Mouse (Mus musculus): Measurements from ENCODE around the gene Timm10. TPM values are rescaled to one million over a fixed set of nuclear protein-coding genes. Genes with fewer than 3 reads are reported as not detected.

Gene Timm10
- polyA plus RNA-seq, 1 experiment from 2014 or later, result 35.8 TPM

DNA sequence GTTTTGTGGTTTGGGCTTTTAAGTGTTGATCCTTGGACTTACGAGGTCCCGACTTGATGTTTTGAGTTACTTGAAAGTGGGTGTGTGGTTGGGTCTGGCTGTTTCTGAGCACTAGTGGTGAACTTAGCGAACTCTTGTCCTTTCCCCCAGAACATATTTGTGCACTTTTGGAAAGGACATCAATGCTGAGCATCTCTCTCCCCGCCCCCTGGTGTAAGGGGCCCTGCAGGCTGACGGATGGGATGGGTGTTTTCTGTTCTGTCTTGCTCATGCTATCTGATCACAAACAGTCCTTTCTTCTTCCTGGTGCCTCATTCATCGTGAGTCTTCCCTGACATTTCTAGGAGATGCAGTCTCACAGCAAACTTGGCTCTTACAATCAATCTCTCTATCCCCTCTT is 16.9 kb downstream of the Timm10 start:
- H3K36me3 ChIP-seq, result 0 out of 2 replicates have a peak, but pooled peaks cover 4% of the 10 kb centered on the region
- H3K27me3 ChIP-seq, result peaks cover 24% of the 10 kb centered on the region
- ATAC-seq (ENCODE audit: low FRiP score, low read depth), result no peak
- H3K4me3 ChIP-seq, result no peak overlapping the region
- H3K27ac ChIP-seq (replicated peaks), result no peak overlapping the region
- no peaks in the 10 kb centered on the region for H3K9me3 ChIP-seq
- H3K4me1 ChIP-seq, result peaks cover 29% of the 10 kb centered on the region
- H3K9ac ChIP-seq (replicated peaks), result no peak overlapping the region
- no peak overlapping the region for H3K4me2 ChIP-seq (replicated peaks)
- 85% methylated on average over 6 of the region's 6 CpGs for WGBS

DNA sequence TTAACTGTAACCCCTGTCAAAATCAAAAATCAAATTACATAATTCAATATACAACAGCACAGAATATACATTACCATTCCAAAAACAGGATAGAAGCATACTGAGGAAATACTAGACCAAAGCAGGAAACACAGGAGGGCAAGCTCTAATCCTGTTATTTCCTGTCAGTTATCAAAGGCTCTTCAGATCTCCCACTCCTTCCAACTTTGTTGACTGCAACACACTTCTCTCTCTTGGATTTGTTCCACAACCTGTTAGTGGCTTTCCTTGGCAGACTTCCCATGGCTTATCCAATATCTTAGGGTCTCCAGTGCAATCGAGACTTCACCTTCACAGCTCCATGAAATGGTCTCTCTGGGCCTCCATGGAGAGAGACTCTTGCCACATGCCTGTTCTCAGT is 18.4 kb downstream of the Timm10 start:
- no peak overlapping the region for H3K4me3 ChIP-seq
- H3K4me1 ChIP-seq, result peaks cover 17% of the 10 kb centered on the region
- peaks cover 9% of the 10 kb centered on the region for H3K27me3 ChIP-seq
- H3K4me2 ChIP-seq (replicated peaks), result no peak overlapping the region
- H3K9me3 ChIP-seq, result no peaks in the 10 kb centered on the region
- no peak for ATAC-seq (ENCODE audit: low FRiP score, low read depth)
- peaks cover 4% of the 10 kb centered on the region; the same call in 1 of the 2 replicates for H3K36me3 ChIP-seq
- H3K9ac ChIP-seq (replicated peaks), result no peak overlapping the region
- H3K27ac ChIP-seq (replicated peaks), result no peak overlapping the region
- 81% methylated on average over 1 of the region's 1 CpGs for WGBS

GRCm38 (mm10) chr2:84850407-84851129 is 23.8 kb downstream of the Timm10 start:
- H3K36me3 ChIP-seq, result no peaks in the 10 kb centered on the region; the same call in 1 of the 2 replicates
- 62% methylated on average over 7 of the region's 7 CpGs for WGBS
- H3K9ac ChIP-seq (replicated peaks), result no peak overlapping the region
- no peak for ATAC-seq (ENCODE audit: low FRiP score, low read depth)
- H3K27ac ChIP-seq (replicated peaks), result no peak overlapping the region
- no peaks in the 10 kb centered on the region for H3K27me3 ChIP-seq
- no peak overlapping the region for H3K4me3 ChIP-seq
- peaks cover 6% of the 10 kb centered on the region; the same call in 1 of the 2 replicates for H3K4me1 ChIP-seq
- no peak overlapping the region for H3K4me2 ChIP-seq (replicated peaks)
- H3K9me3 ChIP-seq, result no peaks in the 10 kb centered on the region

GRCm38 (mm10) chr2:84851130-84852040 is 24.6 kb downstream of the Timm10 start:
- no peaks in the 10 kb centered on the region for H3K9me3 ChIP-seq
- no peak overlapping the region for H3K27ac ChIP-seq (replicated peaks)
- H3K4me2 ChIP-seq (replicated peaks), result peak overlapping the region; percentile 1; the same call in 1 of the 2 replicates
- no peak overlapping the region for H3K4me3 ChIP-seq
- H3K27me3 ChIP-seq, result no peaks in the 10 kb centered on the region
- H3K9ac ChIP-seq (replicated peaks), result no peak overlapping the region
- no peaks in the 10 kb centered on the region; the same call in 1 of the 2 replicates for H3K36me3 ChIP-seq
- peaks cover 6% of the 10 kb centered on the region; the same call in 1 of the 2 replicates for H3K4me1 ChIP-seq
- ATAC-seq (ENCODE audit: low FRiP score, low read depth), result no peak
- 28% methylated on average over 23 of the region's 23 CpGs for WGBS

- Histone ChIP-seq H3K9me3 (no peaks in the 10 kb centered on the region), H3K4me2 (replicated peaks) (no peak overlapping the region), H3K27me3 (no peaks in the 10 kb centered on the region), H3K27ac (replicated peaks) (no peak overlapping the region), H3K4me1 (peaks cover 6% of the 10 kb centered on the region; the same call in 1 of the 2 replicates), H3K4me3 (no peak overlapping the region), H3K36me3 (0 out of 2 replicates have a peak, but pooled peaks cover 4% of the 10 kb centered on the region), H3K9ac (replicated peaks) (no peak overlapping the region)
- WGBS, result 78% methylated on average over 2 of the region's 2 CpGs
- ATAC-seq (ENCODE audit: low FRiP score, low read depth), result peak; percentile 72; the same call in 1 of the 2 replicates
Observed at GRCm38 (mm10) chr2:84855732-84856131, 28.9 kb downstream of the Timm10 start.

- no peaks in the 10 kb centered on the region for H3K4me1 ChIP-seq
- no peak overlapping the region for H3K9ac ChIP-seq (replicated peaks)
- no peaks in the 10 kb centered on the region for H3K9me3 ChIP-seq
- WGBS, result 75% methylated on average over 1 of the region's 1 CpGs
- H3K27me3 ChIP-seq, result no peaks in the 10 kb centered on the region
- H3K27ac ChIP-seq (replicated peaks), result no peak overlapping the region
- no peak overlapping the region for H3K4me2 ChIP-seq (replicated peaks)
- 0 out of 2 replicates have a peak, but pooled peaks cover 4% of the 10 kb centered on the region for H3K36me3 ChIP-seq
- no peak for ATAC-seq (ENCODE audit: low FRiP score, low read depth)
- H3K4me3 ChIP-seq, result no peak overlapping the region
Observed at GRCm38 (mm10) chr2:84858551-84858950, 31.8 kb downstream of the Timm10 start.

DNA sequence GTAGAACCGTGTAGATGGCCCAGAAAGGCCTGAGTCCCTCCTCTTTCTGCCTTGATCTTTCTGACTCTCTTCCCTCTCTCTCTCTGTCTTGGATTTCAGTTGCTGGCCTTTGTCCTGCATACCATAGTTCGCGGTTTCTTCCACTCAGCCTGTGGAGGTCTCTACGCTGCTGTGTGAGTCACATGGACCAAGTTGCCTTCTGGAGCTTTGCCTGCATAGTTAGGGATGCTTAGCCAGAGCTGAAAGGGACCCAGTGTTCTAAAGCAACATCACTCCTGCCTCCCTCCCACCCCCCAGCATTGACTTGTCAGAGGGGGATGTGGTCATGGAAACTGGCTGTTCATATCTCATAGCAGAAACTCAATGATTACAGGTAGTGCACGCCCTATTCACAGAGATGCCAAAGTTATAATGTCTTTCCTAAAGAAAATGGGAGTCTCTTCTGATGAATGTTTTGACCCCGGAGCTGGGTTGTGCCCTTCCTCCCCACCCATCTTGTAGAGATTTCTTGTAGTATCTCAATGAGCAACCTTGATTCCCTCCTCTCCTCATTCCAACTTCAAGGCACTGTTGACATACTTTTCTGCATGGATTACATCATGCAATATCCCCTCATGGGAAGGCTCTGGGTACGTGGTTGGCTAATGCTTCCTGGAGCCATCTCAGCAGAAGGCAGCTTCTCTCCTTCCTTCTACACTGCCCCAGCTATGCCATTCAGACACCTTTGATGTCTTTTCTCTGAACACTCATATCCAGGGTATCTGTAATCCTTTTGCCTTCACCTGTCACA is 33.4 kb downstream of the Timm10 start:
- no peak overlapping the region for H3K4me2 ChIP-seq (replicated peaks)
- H3K9ac ChIP-seq (replicated peaks), result no peak overlapping the region
- no peak overlapping the region for H3K4me3 ChIP-seq
- H3K27me3 ChIP-seq, result peaks cover 5% of the 10 kb centered on the region
- no peaks in the 10 kb centered on the region for H3K9me3 ChIP-seq
- no peaks in the 10 kb centered on the region for H3K4me1 ChIP-seq
- no peak overlapping the region for H3K27ac ChIP-seq (replicated peaks)
- 0 out of 2 replicates have a peak, but pooled peaks cover 4% of the 10 kb centered on the region for H3K36me3 ChIP-seq
- ATAC-seq (ENCODE audit: low FRiP score, low read depth), result no peak
- WGBS, result 89% methylated on average over 7 of the region's 7 CpGs

DNA sequence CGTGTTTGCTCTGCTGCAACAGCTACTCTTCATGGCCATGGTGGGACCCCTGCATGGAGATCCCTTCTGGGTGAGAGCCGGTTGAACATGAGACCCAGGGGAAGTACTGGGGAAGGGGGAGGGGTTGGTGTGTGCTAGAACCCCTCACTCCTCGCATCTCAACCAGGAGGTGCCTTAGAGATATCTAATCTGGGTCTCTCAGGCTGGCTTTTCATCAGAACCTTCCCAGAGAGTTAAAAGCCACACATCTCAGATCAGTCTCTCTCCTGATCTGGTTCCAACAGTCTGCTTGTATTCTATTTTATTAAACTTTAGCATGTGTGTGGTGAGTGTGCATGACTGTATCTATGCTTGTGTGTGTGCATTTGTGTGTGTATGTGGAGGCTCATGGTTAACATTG is 34.6 kb downstream of the Timm10 start:
- WGBS, result 83% methylated on average over 3 of the region's 3 CpGs
- Histone ChIP-seq H3K27ac (replicated peaks) (no peak overlapping the region), H3K36me3 (0 out of 2 replicates have a peak, but pooled peaks cover 4% of the 10 kb centered on the region), H3K4me1 (peaks cover 11% of the 10 kb centered on the region), H3K4me2 (replicated peaks) (no peak overlapping the region), H3K27me3 (peaks cover 16% of the 10 kb centered on the region), H3K9me3 (no peaks in the 10 kb centered on the region), H3K9ac (replicated peaks) (no peak overlapping the region), H3K4me3 (no peak overlapping the region)
- no peak for ATAC-seq (ENCODE audit: low FRiP score, low read depth)

DNA sequence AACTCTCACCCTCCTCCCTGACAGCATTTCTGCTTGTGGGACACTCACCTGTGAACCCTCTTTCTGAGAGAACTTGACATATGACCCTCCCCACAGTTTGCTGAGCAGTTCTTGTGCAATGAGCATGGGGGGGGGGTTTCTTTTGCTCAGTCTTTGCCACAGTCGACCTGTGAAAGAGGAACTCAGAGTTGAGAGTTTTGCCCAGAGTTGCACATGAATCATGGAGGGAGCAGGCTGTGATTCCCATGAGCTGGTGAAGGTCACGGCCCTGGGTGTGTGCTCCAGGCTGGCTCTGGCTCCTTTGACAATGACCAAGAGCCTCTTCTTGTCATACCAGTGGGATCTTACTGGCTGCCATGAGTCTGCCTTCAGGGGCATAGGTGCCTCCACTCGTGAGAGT is 35.4 kb downstream of the Timm10 start:
- WGBS, result 98% methylated on average over 3 of the region's 3 CpGs
- H3K36me3 ChIP-seq, result 0 out of 2 replicates have a peak, but pooled peaks cover 4% of the 10 kb centered on the region
- no peak overlapping the region for H3K9ac ChIP-seq (replicated peaks)
- peaks cover 14% of the 10 kb centered on the region for H3K4me1 ChIP-seq
- H3K4me2 ChIP-seq (replicated peaks), result no peak overlapping the region
- H3K27ac ChIP-seq (replicated peaks), result no peak overlapping the region
- H3K9me3 ChIP-seq, result no peaks in the 10 kb centered on the region
- H3K4me3 ChIP-seq, result no peak overlapping the region
- H3K27me3 ChIP-seq, result peaks cover 25% of the 10 kb centered on the region
- ATAC-seq (ENCODE audit: low FRiP score, low read depth), result no peak

DNA sequence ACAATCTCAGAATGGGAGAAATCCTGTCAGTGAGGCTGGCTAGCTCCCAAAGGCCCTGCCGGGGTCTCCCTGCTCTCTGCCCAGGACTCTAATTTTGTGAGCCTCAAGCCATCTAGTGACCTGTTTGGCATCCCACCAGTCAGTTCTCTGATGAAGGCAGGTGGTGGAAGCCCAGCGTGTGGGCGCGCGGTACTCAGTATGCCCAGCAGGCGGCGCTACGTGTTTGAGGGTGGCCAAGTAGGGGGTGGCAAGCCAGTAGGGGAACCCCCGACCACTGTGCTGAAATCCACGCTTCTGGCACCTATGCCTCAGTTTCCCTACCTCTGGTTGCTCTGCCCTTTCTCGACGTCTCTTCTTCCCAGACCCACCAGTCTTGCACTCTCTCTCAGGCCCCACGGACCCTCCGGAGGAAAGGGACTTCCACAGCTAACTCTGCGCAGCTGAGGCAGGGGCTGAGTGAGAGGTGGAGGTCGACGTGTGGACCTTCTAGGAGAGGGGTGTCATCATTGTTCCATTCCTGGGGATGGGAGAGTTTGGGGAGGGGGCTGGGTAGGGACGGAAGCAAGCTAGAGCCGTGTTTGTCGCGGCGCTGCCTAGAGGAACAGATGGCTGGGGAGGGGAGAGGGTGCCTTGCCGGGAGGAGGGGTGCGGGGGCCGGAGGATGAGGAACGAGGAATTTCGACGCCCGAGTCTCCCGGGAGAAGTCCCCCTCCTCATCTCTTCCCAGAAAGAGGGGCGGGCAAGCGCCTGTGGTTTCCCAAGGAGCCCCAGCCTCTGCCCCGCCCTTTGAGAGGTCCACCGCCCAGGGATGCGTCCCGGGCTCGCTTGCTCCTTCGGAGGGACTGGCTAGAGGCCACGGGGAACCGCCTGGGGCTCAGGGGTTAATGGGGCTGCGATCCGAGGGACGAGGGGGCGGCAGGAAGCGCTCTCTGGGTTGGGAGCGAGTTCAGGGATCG is 39.1 kb downstream of the Timm10 start:
- Histone ChIP-seq H3K4me2 (replicated peaks) (peak overlapping the region; percentile 81), H3K4me3 (peak overlapping the region; percentile 40), H3K27ac (replicated peaks) (no peak overlapping the region), H3K36me3 (no peaks in the 10 kb centered on the region), H3K9me3 (no peaks in the 10 kb centered on the region), H3K27me3 (peaks cover 61% of the 10 kb centered on the region), H3K9ac (replicated peaks) (peak overlapping the region; percentile 53), H3K4me1 (peaks cover 14% of the 10 kb centered on the region)
- under 1% methylated on average over 47 of the region's 47 CpGs for WGBS
- peak; percentile 73 for ATAC-seq (ENCODE audit: low FRiP score, low read depth)

Measured in midbrain, embryonic 12.5 days (tissue).